Mouse (Mus musculus) liver, adult 2 months (tissue): ENCODE measurements at regions not wholly inside any gene's neighbourhood (a gene's known extent, or its start where the extent isn't known, plus 50 kb on each side); places are given as distances from the start of the nearest gene placed in this dataset.

Experiments
- CTCF ChIP-seq: fragments of 200-500 bp; IDR thresholded peaks from 2 replicates; pipeline ENCODE4 v1.5.1; 2011; ENCODE audit warnings: low read depth, low read length, control low read depth
- POLR2A ChIP-seq: fragments of 200-500 bp; IDR thresholded peaks from 2 replicates; pipeline ENCODE4 v1.6.1; 2011; ENCODE audit warnings: low read length, control low read depth; ENCODE audit not compliant: insufficient read depth; ENCODE audit errors: extremely low read depth

DNA sequence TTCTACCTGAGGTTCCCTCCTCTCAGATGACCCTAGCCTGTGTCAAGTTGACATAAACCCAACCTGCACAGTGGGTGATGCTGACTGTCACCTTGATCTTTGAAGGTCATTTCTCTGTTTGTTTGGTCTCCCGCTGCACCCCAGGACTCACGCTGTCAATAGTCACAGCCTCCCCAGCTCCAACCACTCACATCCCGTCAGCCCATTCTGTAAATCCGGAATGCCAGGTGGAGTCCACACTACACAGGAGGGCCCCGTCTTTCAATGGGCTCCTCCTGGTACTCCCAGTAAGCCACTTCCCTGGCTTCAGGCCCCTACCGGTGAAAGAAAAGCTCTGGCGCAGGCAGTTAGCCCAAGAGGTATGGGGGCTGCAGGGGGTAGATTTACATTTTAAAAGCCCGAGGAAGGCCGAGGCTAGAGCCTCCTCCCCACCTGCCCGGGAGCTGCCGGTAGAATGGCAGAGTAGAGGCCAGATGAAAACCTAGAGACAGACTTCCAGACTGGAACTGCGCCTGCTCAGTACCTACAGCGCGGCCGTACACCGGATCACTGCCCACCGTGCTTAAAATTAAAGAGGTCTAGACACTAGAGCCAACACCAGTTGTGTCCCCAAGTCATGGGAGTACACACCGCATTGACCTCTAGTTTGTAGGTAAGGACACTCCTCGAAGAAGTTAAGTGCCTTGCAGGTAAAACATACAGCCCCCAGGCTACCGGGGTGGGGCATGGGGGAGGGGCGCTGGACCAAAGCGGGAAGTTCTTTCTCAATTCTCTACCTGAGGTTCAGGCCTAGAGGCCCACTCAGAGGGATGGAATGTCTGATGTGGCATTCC is 123.8 kb upstream of the Med13l start:
- no peak for TF ChIP-seq CTCF
- no peak for TF ChIP-seq POLR2A
